Mouse (Mus musculus) testis, adult 2 months (tissue): ENCODE data around the gene Dgcr8. TPM values are rescaled to one million over a fixed set of nuclear protein-coding genes. Genes with fewer than 3 reads are reported as not detected.
A peak's percentile ranks its signal among the peaks of the same experiment; 100 is the strongest.

Source experiments
- H3K27ac ChIP-seq: fragments of 200-500 bp; 2 replicates; pipeline ENCODE4 v1.5.1; 2012; ENCODE audit warnings: low read depth, low read length; ENCODE audit not compliant: control insufficient read depth, insufficient read depth
- H3K27me3 ChIP-seq: fragments of 200-500 bp; 2 replicates; pipeline ENCODE4 v1.6.1; 2012; ENCODE audit warnings: mild to moderate bottlenecking, low read length, moderate library complexity; ENCODE audit not compliant: control insufficient read depth, insufficient read depth
- H3K36me3 ChIP-seq: fragments of 200-500 bp; 2 replicates; pipeline ENCODE4 v1.6.1; 2012; ENCODE audit warnings: mild to moderate bottlenecking, low read length; ENCODE audit not compliant: control insufficient read depth, insufficient read depth
- H3K4me1 ChIP-seq: fragments of 200-500 bp; 2 replicates; pipeline ENCODE4 v1.6.1; 2012; ENCODE audit warnings: low read length; ENCODE audit not compliant: control insufficient read depth, insufficient read depth
- H3K4me3 ChIP-seq: fragments of 200-500 bp; 2 replicates; pipeline ENCODE4 v1.5.1; 2012; ENCODE audit warnings: low read depth, mild to moderate bottlenecking, low read length, moderate library complexity, mixed read lengths; ENCODE audit not compliant: control insufficient read depth
- CTCF ChIP-seq: fragments of 200-500 bp; IDR thresholded peaks from 2 replicates; pipeline ENCODE4 v1.5.1; 2012; ENCODE audit warnings: low read depth, mild to moderate bottlenecking, inconsistent platforms, low read length, moderate library complexity; ENCODE audit not compliant: control insufficient read depth, insufficient read depth, insufficient replicate concordance
- POLR2A ChIP-seq: fragments of 200-500 bp; IDR thresholded peaks from 2 replicates; pipeline ENCODE4 v1.6.1; 2012; ENCODE audit warnings: low read depth, mild to moderate bottlenecking, inconsistent platforms, low read length, moderate library complexity; ENCODE audit not compliant: control insufficient read depth
- polyA plus RNA-seq: library from polyadenylated mRNA; depleted of rRNA; stranded (reverse); fragments of >200 nt; gene quantifications from 2 replicates; pipeline ENCODE4 v1.2.3, GENCODE M21; 2012; rRNA removed

The Dgcr8 gene
- polyA plus RNA-seq, 1 experiment: 28.9 TPM

DNA sequence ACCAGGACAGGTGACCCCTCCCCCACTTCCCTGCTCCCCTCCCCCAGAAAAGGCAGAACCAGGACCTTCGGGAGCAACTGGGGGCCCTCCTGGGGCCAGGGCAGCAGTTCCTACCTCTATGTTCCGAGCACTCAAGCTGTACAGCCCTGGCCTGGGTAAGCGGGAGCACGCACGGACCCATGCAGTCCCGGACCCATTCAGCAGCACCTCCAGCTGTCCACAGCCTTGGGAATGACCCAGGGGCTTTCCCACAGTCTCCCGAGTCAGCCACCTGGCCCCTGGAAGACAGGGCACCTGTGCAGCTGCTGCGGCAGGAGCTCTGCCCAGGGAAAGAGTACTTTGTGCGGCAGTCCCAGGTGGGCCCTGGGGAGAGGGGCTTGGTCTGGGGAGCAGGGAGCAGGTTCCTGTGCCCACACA, 70.5 kb downstream of the Dgcr8 start:
- peak; percentile 17; the same call in 1 of the 2 replicates for TF ChIP-seq POLR2A
- no peak for TF ChIP-seq CTCF
- no peaks in the 10 kb centered on the region for H3K36me3 ChIP-seq
- peak overlapping the region; percentile 74 for H3K4me3 ChIP-seq
- no peaks in the 10 kb centered on the region for H3K27me3 ChIP-seq
- H3K27ac ChIP-seq: no peak overlapping the region; the same call in 1 of the 2 replicates
- peaks cover 4% of the 10 kb centered on the region; the same call in 1 of the 2 replicates for H3K4me1 ChIP-seq

DNA sequence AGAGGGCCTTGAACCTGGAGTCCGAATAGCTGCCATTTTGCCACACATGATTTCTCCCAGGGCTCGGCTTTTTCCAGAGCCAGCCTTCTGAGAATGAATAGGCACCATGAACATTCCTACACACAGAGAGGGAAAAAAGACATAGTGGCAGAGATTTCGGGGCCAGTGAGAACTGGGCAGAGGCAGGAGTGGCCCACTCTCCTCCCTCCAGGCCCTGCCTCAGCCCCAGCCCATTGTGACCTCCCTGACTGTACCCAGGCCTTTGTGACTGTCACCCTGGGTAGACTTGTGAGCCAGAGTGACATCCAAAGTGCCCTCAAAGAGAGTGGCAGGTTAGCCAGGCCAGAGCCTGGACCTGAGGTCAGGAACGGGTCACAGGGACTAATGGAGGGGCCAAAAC, 71.5 kb downstream of the Dgcr8 start, which contains the start of gene Ccdc188:
TSS of gene Ccdc188 (plus strand) at position 301 of the 400 bp plus-strand sequence.
- H3K4me1 ChIP-seq: peaks cover 4% of the 10 kb centered on the region; the same call in 1 of the 2 replicates
- TF ChIP-seq POLR2A (peak; percentile 18; the same call in 1 of the 2 replicates), CTCF (no peak)
- H3K27me3 ChIP-seq: no peaks in the 10 kb centered on the region
- H3K36me3 ChIP-seq: no peaks in the 10 kb centered on the region
- H3K27ac ChIP-seq: peak within 1 kb of the TSS; percentile 41
- H3K4me3 ChIP-seq: peak within 1 kb of the TSS; percentile 74

- Histone ChIP-seq H3K27me3 (no peaks in the 10 kb centered on the region), H3K4me1 (peaks cover 4% of the 10 kb centered on the region; the same call in 1 of the 2 replicates), H3K27ac (no peak overlapping the region), H3K4me3 (peak overlapping the region; percentile 90), H3K36me3 (no peaks in the 10 kb centered on the region)
- TF ChIP-seq POLR2A (no peak), CTCF (no peak)
Observed at GRCm38 (mm10) chr16:18214858-18215257, 74.2 kb downstream of the Dgcr8 start.

- Histone ChIP-seq H3K4me1 (peaks cover 4% of the 10 kb centered on the region; the same call in 1 of the 2 replicates), H3K4me3 (peak overlapping the region; percentile 90), H3K27ac (no peak overlapping the region), H3K27me3 (no peaks in the 10 kb centered on the region), H3K36me3 (no peaks in the 10 kb centered on the region)
- TF ChIP-seq POLR2A (peak; percentile 68; the same call in 1 of the 2 replicates), CTCF (0 out of 2 replicates have a peak, but pooled peaks have one; percentile 16)
Observed at GRCm38 (mm10) chr16:18213689-18214088, 75.4 kb downstream of the Dgcr8 start.

GRCm38 (mm10) chr16:18211417-18212171, 77.5 kb downstream of the Dgcr8 start:
- H3K4me1 ChIP-seq: peaks cover 4% of the 10 kb centered on the region; the same call in 1 of the 2 replicates
- no peaks in the 10 kb centered on the region for H3K36me3 ChIP-seq
- TF ChIP-seq POLR2A (no peak), CTCF (peak; percentile 97)
- peak overlapping the region; percentile 73 for H3K4me3 ChIP-seq
- H3K27ac ChIP-seq: no peak overlapping the region
- no peaks in the 10 kb centered on the region for H3K27me3 ChIP-seq

- Histone ChIP-seq H3K27me3 (no peaks in the 10 kb centered on the region), H3K4me1 (peaks cover 4% of the 10 kb centered on the region; the same call in 1 of the 2 replicates), H3K27ac (no peak overlapping the region), H3K36me3 (no peaks in the 10 kb centered on the region), H3K4me3 (peak overlapping the region; percentile 73)
- TF ChIP-seq CTCF: peak; percentile 70; the same call in 1 of the 2 replicates
- no peak for TF ChIP-seq POLR2A
Observed at GRCm38 (mm10) chr16:18210701-18211416, 78.2 kb downstream of the Dgcr8 start.

Other genes starting within 250 kb of the Dgcr8 start
- gene Dgcr6, start 236.4 kb downstream of the Dgcr8 start, polyA plus RNA-seq: 315 and 372 TPM in 2 replicates
- 4.4 and 5.1 TPM in 2 replicates for gene Prodh, start 199.0 kb downstream of the Dgcr8 start, polyA plus RNA-seq
- gene Rtn4r, start 161.6 kb downstream of the Dgcr8 start, polyA plus RNA-seq: 0.11 and 0.18 TPM in 2 replicates
- gene Ccdc188, start 71.4 kb downstream of the Dgcr8 start, polyA plus RNA-seq: 103 and 117 TPM in 2 replicates
- 4.3 and 5.5 TPM in 2 replicates for gene Zdhhc8, start 54.1 kb downstream of the Dgcr8 start, polyA plus RNA-seq
- 23.5 and 24.9 TPM in 2 replicates for gene Trmt2a, start 40.6 kb downstream of the Dgcr8 start, polyA plus RNA-seq
- gene Ranbp1, start 40.5 kb downstream of the Dgcr8 start, polyA plus RNA-seq: 64.4 and 76.0 TPM in 2 replicates
- 0.38 and 0.58 TPM in 2 replicates for gene Gm49776, start 30.9 kb downstream of the Dgcr8 start, polyA plus RNA-seq
- gene Tango2, start 58.9 kb upstream of the Dgcr8 start, polyA plus RNA-seq: 10.9 and 11.6 TPM in 2 replicates
- 7.8 and 10.9 TPM in 2 replicates for gene Arvcf, start 58.9 kb upstream of the Dgcr8 start, polyA plus RNA-seq
- gene Txnrd2, start 137.1 kb upstream of the Dgcr8 start, polyA plus RNA-seq: 4.3 and 4.5 TPM in 2 replicates
- gene Comt, start 137.6 kb upstream of the Dgcr8 start, polyA plus RNA-seq: 12.2 and 20.1 TPM in 2 replicates
- 71.6 and 75.5 TPM in 2 replicates for gene Gnb1l, start 209.5 kb upstream of the Dgcr8 start, polyA plus RNA-seq
- 7.0 and 7.1 TPM in 2 replicates for gene Rtl10, start 209.7 kb upstream of the Dgcr8 start, polyA plus RNA-seq